Mouse (Mus musculus): ENCODE measurements around the gene Schip1. TPM values are rescaled to one million over a fixed set of nuclear protein-coding genes. Genes with fewer than 3 reads are reported as not detected.

Gene Schip1
- polyA plus RNA-seq, 1 experiment = 10.6 TPM

- no peak overlapping the region for H3K27ac ChIP-seq (ENCODE audit: insufficient read depth, low read depth, low read length)
- no peaks in the 10 kb centered on the region for H3K4me1 ChIP-seq (ENCODE audit: control insufficient read depth, insufficient read depth, low read length)
- no peak for DNase-seq
- no peaks in the 10 kb centered on the region for H3K36me3 ChIP-seq (ENCODE audit: control insufficient read depth, insufficient read depth, low read length)
- TF ChIP-seq CTCF (conservative IDR thresholded peaks at IDR 0.05; ENCODE audit: insufficient read depth, insufficient read length, low read depth, low read length) = no peak
- no peak for TF ChIP-seq POLR2A (IDR thresholded peaks at IDR 0.05; ENCODE audit: low read depth, low read length)
- no peak overlapping the region for H3K4me3 ChIP-seq (ENCODE audit: insufficient read depth, low read depth, low read length)
- 73% methylated on average over 2 of the region's 2 CpGs for WGBS
- H3K27me3 ChIP-seq (replicated peaks; ENCODE audit: control insufficient read depth, insufficient read depth, low read length) = no peaks in the 10 kb centered on the region
These were observed 339.2 kb downstream of the Schip1 start for GRCm38 (mm10) chr3:68403783-68404217.

DNA sequence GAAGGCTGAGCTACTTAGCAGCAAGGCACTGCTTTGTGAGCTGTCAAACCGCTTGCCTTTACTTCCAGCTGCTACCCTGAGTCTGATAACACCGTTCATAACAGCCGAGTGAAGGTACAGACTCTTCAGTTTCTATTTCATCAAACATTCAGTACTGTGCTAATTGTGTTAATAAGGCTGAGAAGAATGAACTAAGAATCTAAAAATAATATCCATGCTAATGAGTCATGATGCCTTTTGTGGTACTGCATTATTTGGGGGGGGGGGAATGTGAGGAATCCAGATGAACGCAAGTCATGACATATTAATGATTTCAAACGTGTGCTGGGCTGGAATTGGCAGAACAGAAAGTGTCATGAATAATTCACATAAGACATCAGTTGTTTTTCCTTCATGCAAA lies 341.1 kb downstream of the Schip1 start:
- 64% methylated on average over 5 of the region's 5 CpGs for WGBS
- H3K4me3 ChIP-seq (ENCODE audit: insufficient read depth, low read depth, low read length) = no peak overlapping the region
- DNase-seq = no peak
- no peaks in the 10 kb centered on the region for H3K36me3 ChIP-seq (ENCODE audit: control insufficient read depth, insufficient read depth, low read length)
- TF ChIP-seq POLR2A (IDR thresholded peaks at IDR 0.05; ENCODE audit: low read depth, low read length) = no peak
- no peak for TF ChIP-seq CTCF (conservative IDR thresholded peaks at IDR 0.05; ENCODE audit: insufficient read depth, insufficient read length, low read depth, low read length)
- H3K27ac ChIP-seq (ENCODE audit: insufficient read depth, low read depth, low read length) = no peak overlapping the region
- H3K27me3 ChIP-seq (replicated peaks; ENCODE audit: control insufficient read depth, insufficient read depth, low read length) = no peaks in the 10 kb centered on the region
- H3K4me1 ChIP-seq (ENCODE audit: control insufficient read depth, insufficient read depth, low read length) = no peaks in the 10 kb centered on the region

GRCm38 (mm10) chr3:68412262-68412661 lies 347.7 kb downstream of the Schip1 start:
- H3K27ac ChIP-seq (ENCODE audit: insufficient read depth, low read depth, low read length) = no peak overlapping the region
- H3K36me3 ChIP-seq (ENCODE audit: control insufficient read depth, insufficient read depth, low read length) = no peaks in the 10 kb centered on the region
- no peaks in the 10 kb centered on the region for H3K27me3 ChIP-seq (replicated peaks; ENCODE audit: control insufficient read depth, insufficient read depth, low read length)
- TF ChIP-seq CTCF (conservative IDR thresholded peaks at IDR 0.05; ENCODE audit: insufficient read depth, insufficient read length, low read depth, low read length) (no peak), POLR2A (IDR thresholded peaks at IDR 0.05; ENCODE audit: low read depth, low read length) (no peak)
- DNase-seq = no peak
- 41% methylated on average over 3 of the region's 3 CpGs for WGBS
- no peak overlapping the region for H3K4me3 ChIP-seq (ENCODE audit: insufficient read depth, low read depth, low read length)
- no peaks in the 10 kb centered on the region for H3K4me1 ChIP-seq (ENCODE audit: control insufficient read depth, insufficient read depth, low read length)

- H3K4me1 ChIP-seq (ENCODE audit: control insufficient read depth, insufficient read depth, low read length) = no peaks in the 10 kb centered on the region
- 91% methylated on average over 4 of the region's 4 CpGs for WGBS
- no peak overlapping the region for H3K27ac ChIP-seq (ENCODE audit: insufficient read depth, low read depth, low read length)
- H3K27me3 ChIP-seq (replicated peaks; ENCODE audit: control insufficient read depth, insufficient read depth, low read length) = no peaks in the 10 kb centered on the region
- H3K4me3 ChIP-seq (ENCODE audit: insufficient read depth, low read depth, low read length) = no peak overlapping the region
- no peak for DNase-seq
- TF ChIP-seq POLR2A (IDR thresholded peaks at IDR 0.05; ENCODE audit: low read depth, low read length) (no peak), CTCF (conservative IDR thresholded peaks at IDR 0.05; ENCODE audit: insufficient read depth, insufficient read length, low read depth, low read length) (no peak)
- H3K36me3 ChIP-seq (ENCODE audit: control insufficient read depth, insufficient read depth, low read length) = no peaks in the 10 kb centered on the region
These were observed 355.2 kb downstream of the Schip1 start for GRCm38 (mm10) chr3:68419792-68420191.

GRCm38 (mm10) chr3:68420927-68421326 lies 356.3 kb downstream of the Schip1 start:
- Histone ChIP-seq H3K27ac (ENCODE audit: insufficient read depth, low read depth, low read length) (no peak overlapping the region), H3K4me3 (ENCODE audit: insufficient read depth, low read depth, low read length) (no peak overlapping the region), H3K36me3 (ENCODE audit: control insufficient read depth, insufficient read depth, low read length) (no peaks in the 10 kb centered on the region), H3K4me1 (ENCODE audit: control insufficient read depth, insufficient read depth, low read length) (no peaks in the 10 kb centered on the region), H3K27me3 (replicated peaks; ENCODE audit: control insufficient read depth, insufficient read depth, low read length) (no peaks in the 10 kb centered on the region)
- 74% methylated on average over 2 of the region's 2 CpGs for WGBS
- DNase-seq = no peak
- TF ChIP-seq CTCF (conservative IDR thresholded peaks at IDR 0.05; ENCODE audit: insufficient read depth, insufficient read length, low read depth, low read length) = no peak
- TF ChIP-seq POLR2A (IDR thresholded peaks at IDR 0.05; ENCODE audit: low read depth, low read length) = no peak

- 87% methylated on average over 2 of the region's 2 CpGs for WGBS
- DNase-seq = no peak
- H3K4me1 ChIP-seq (ENCODE audit: control insufficient read depth, insufficient read depth, low read length) = no peaks in the 10 kb centered on the region
- H3K4me3 ChIP-seq (ENCODE audit: insufficient read depth, low read depth, low read length) = no peak overlapping the region
- H3K36me3 ChIP-seq (ENCODE audit: control insufficient read depth, insufficient read depth, low read length) = no peaks in the 10 kb centered on the region
- TF ChIP-seq POLR2A (IDR thresholded peaks at IDR 0.05; ENCODE audit: low read depth, low read length) = no peak
- TF ChIP-seq CTCF (conservative IDR thresholded peaks at IDR 0.05; ENCODE audit: insufficient read depth, insufficient read length, low read depth, low read length) = no peak
- no peaks in the 10 kb centered on the region for H3K27me3 ChIP-seq (replicated peaks; ENCODE audit: control insufficient read depth, insufficient read depth, low read length)
- no peak overlapping the region for H3K27ac ChIP-seq (ENCODE audit: insufficient read depth, low read depth, low read length)
These were observed 357.2 kb downstream of the Schip1 start for GRCm38 (mm10) chr3:68421849-68422248.

DNA sequence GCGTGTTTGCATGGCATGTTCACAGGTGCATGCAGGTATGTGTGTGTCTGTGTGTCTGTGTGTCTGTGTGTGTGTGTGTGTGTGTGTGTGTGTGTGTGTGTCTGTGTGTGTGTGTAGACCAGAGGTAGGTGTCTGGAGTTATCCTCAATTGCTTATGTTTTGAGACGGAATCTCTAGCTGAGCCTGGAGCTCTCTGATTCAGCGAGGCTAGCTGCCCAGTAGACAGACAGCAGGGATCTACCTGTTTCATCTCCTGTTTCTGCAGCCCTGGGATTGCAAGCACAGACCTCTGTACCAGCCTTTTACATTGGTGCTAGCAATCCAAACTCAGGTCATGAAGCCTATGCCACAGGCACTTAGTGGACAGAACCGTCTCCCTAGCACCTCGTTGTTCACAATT lies 363.5 kb downstream of the Schip1 start:
- TF ChIP-seq POLR2A (IDR thresholded peaks at IDR 0.05; ENCODE audit: low read depth, low read length) = no peak
- no peak for TF ChIP-seq CTCF (conservative IDR thresholded peaks at IDR 0.05; ENCODE audit: insufficient read depth, insufficient read length, low read depth, low read length)
- WGBS = 92% methylated on average over 5 of the region's 5 CpGs
- Histone ChIP-seq H3K27ac (ENCODE audit: insufficient read depth, low read depth, low read length) (no peak overlapping the region), H3K4me3 (ENCODE audit: insufficient read depth, low read depth, low read length) (no peak overlapping the region), H3K36me3 (ENCODE audit: control insufficient read depth, insufficient read depth, low read length) (no peaks in the 10 kb centered on the region), H3K27me3 (replicated peaks; ENCODE audit: control insufficient read depth, insufficient read depth, low read length) (no peaks in the 10 kb centered on the region), H3K4me1 (ENCODE audit: control insufficient read depth, insufficient read depth, low read length) (no peaks in the 10 kb centered on the region)
- DNase-seq = no peak

- Histone ChIP-seq H3K27me3 (replicated peaks; ENCODE audit: control insufficient read depth, insufficient read depth, low read length) (no peaks in the 10 kb centered on the region), H3K27ac (ENCODE audit: insufficient read depth, low read depth, low read length) (no peak overlapping the region), H3K4me1 (ENCODE audit: control insufficient read depth, insufficient read depth, low read length) (no peaks in the 10 kb centered on the region), H3K36me3 (ENCODE audit: control insufficient read depth, insufficient read depth, low read length) (no peaks in the 10 kb centered on the region), H3K4me3 (ENCODE audit: insufficient read depth, low read depth, low read length) (no peak overlapping the region)
- TF ChIP-seq POLR2A (IDR thresholded peaks at IDR 0.05; ENCODE audit: low read depth, low read length) (no peak), CTCF (conservative IDR thresholded peaks at IDR 0.05; ENCODE audit: insufficient read depth, insufficient read length, low read depth, low read length) (no peak)
- 45% methylated on average over 7 of the region's 7 CpGs for WGBS
- no peak for DNase-seq
These were observed 369.8 kb downstream of the Schip1 start for GRCm38 (mm10) chr3:68434435-68434834.

Data from kidney, adult 2 months (tissue).